Mouse (Mus musculus) left cerebral cortex, postnatal 14 days (tissue): ENCODE results near the gene Slc41a3. TPM values are rescaled to one million over a fixed set of nuclear protein-coding genes. Genes with fewer than 3 reads are reported as not detected.

Experiments
- DNase-seq, 2 experiments: peaks; one replicate each; pipeline ENCODE4 v3.0.0; 2021 to 2022; ENCODE audit warnings: low spot score in 2 of 2, mixed read lengths in 1 of 2
- intact Hi-C: fragments of 180-260 bp; cut with DNase I; formaldehyde crosslinking; loops from one replicate; pipeline ENCODE4 v1.15.1; 2025
- long read RNA-seq, 2 experiments: library from polyadenylated mRNA; stranded (forward); transcript quantifications; one replicate each; pipeline ENCODE4 v2.0.0; 2021
- total RNA-seq, 2 experiments: library from RNA; stranded (reverse); gene quantifications; 2 replicates each; pipeline ENCODE4 v1.2.3; 2021

Slc41a3 gene
- 1 to 10 TPM; 5.7 to 6.2 TPM for total RNA-seq
- long read RNA-seq, experiment 1, transcript Slc41a3-202 (11 exons, 2,412 nt) = major isoform, 5 of 9 reads
- long read RNA-seq, experiment 1, partial matches to known transcripts = 0 of 9 reads
- long read RNA-seq, experiment 1, other reads (novel, unspliced or antisense) = 4 of 9 reads
- long read RNA-seq, experiment 2, partial matches to known transcripts = 0 of 6 reads
- long read RNA-seq, experiment 2, other reads (novel, unspliced or antisense) = 3 of 6 reads

DNA sequence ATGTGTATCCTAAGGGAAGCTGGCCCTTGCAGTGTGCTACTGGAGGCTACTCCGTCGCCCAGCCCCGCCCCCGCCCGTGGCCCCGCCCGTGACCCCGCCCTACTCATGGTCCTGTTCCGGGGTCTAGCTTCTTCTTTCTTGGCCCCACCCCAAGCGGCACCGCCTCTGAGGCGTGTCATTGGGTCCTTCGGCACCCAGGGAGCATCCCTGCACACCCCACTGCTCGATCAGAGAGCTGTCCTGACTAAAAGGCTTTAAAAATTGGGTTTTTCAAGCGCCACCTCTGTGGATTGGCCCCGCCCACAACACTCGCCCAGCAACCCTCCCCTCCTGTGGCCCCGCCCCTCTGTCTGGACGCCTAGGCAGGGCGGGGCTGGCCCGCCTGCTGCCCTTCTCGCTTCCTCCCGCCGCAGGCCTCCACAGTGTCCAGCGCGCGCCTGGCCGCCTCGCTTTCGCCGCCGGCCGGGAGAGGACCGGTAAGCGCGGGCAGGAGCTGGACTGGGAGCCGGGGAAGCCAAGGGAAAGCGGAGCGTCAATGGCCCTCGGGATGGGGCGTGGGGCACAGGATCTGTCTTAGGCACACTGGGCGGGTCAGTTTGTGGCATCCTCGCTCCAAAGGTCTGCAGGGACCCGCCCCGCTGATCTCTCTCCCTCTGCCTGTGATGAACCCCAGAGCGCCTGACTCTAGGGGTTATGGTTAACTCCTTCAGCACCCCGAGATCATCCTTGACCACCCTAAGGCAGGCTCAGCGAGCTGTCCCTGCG is at the start of gene Slc41a3:
TSS of gene Slc41a3 (plus strand) at position 193 of the 765 bp plus-strand sequence.
- peak; percentile 77 to 81 for DNase-seq
- intact Hi-C loops = loop anchor here (5.0 kb wide), 1 partner anchor 53 kb away; no protein-coding TSS in a partner anchor

DNA sequence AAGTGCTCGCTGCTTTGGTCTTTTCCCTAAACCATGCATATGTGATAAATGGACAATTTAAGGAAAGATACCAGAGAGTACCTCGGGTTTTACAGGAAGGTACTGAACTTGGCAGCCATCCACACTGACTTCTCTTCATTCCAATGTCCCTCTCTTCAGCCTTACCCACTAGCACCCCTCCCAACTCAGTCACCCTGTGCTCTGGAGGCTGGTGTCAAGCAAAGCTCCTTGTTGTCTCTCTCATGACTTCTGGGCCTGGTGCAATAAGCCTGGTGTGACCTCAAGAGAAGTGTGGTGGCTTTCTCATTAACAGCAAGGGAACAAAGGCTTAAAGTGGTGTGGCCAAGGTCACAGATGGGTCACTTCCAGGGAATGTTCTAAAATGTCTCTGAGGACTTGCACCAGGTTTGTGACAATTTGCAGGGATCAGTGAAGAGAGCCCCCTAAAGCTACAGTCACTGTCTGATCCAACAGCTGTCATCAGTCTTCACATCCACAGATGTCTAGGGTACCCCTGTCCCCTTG is 47.9 kb upstream of the Slc41a3 start:
- DNase-seq = no peak
- intact Hi-C loops = no loop called here

DNA sequence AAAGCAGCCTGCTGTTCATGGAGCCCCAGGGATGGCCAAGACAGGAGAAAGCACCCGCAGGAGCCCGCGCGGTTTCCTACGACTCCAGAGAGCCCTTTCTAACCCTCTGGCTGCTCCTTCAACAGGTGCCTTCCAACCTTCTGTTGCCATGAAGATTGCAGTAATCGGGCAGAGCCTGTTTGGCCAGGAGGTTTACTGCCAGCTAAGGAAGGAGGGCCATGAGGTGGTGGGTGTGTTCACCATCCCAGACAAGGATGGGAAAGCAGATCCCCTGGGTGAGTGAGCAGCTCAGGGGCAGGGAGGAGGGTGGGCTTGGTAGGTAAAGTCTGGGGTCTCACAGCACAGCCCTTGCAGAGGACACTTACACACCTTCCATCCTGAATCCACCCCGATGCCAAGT is 47.4 kb upstream of the Slc41a3 start:
- no peak for DNase-seq
- intact Hi-C loops = no loop called here

DNA sequence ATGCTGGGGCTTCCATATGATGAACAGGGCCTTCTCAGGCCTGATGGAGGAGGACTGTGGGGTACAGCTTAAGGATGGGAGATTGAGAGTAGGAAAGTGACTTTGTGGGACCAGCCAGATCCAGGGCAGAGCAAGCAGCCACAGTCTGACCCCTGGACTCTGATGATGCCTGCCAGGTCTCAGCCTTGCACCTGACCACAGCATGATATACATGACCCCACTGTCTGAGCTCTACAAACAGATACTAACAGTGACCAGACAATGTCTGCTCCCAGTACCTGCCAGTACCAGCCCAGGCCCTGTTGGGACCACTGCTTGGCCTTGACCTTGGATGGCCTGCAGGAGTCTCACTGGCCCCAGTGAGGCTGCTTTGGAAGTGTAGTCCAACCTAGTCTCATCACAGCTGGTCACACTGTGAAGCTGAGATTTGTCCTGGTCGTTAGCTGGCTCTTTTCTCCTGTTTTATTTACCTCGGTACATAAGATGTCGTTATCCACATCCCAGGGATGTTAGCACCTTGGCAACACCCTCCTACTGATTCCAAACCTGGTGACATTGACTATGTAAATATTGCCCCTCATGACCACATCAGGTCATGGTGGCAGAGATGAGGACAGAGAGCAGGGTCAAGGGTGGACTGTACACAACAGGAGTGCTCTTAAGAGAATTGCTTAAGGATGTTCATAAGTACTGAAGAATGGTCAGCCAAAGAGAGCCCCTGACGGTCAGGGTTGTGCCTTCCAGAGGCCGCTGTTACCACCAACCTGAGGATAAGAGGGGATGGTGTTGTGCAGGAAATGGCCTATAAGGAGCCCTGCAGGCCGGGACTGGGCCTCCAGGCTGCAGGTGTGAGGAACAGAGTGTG is 46.5 kb upstream of the Slc41a3 start:
- no peak for DNase-seq
- intact Hi-C loops = no loop called here

DNA sequence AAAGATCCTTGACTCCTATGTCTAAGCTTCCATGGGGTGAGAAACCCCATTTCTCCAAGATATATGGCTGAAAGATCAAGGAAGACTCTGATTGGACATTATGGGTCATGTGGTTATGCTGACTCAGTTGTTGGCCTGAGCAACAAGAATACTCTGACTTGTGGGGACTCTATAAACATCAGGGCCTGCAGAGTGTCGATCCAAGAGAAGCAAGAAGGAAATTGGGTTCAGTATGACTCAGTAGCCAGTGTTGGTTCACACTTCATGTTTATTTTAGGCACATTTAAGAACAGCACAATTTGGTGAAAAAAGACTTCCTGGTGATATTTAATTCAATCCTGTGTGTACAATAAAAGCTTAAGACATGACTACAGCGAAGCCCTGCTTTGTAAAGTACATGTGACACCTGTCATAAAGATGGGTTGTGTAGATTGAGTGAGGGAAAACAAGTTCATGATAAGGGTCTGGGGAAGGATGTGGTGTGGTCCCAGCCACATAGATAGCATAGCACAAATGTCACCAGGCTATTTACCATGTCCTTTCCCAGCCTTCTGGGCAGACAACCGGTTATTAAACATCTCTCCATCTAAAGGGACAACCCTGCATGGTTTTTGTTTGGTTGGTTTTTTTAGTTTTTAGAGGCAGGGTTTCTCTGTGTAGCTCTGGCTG is 44.0 kb upstream of the Slc41a3 start:
- DNase-seq = no peak
- intact Hi-C loops = no loop called here

DNA sequence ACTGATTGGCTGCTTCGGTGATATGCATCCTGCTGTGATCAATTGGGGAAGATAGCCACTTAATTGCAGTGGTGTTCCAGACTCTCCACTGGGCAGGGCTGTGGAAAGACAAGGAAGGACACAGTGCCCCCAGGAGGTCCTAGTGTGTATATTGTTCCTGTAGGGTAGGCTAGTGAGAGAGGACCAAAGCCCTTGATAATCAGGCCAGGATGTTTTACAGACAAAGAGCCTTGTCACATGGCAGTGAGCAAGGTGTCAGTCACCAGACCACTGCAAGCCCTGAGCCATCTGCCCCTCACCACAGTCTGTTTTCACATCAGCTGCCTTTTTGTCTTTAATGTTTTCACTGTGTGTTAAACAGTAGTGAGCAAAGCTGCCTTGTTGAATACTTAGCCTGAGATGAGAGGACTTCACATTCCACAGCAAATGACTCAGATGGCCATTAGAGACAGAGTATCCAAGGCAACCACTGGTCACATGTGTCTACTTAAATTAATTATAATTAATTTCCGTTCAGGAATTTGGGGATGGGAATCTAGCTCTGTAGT is 43.2 kb upstream of the Slc41a3 start:
- no peak for DNase-seq
- intact Hi-C loops = no loop called here

DNA sequence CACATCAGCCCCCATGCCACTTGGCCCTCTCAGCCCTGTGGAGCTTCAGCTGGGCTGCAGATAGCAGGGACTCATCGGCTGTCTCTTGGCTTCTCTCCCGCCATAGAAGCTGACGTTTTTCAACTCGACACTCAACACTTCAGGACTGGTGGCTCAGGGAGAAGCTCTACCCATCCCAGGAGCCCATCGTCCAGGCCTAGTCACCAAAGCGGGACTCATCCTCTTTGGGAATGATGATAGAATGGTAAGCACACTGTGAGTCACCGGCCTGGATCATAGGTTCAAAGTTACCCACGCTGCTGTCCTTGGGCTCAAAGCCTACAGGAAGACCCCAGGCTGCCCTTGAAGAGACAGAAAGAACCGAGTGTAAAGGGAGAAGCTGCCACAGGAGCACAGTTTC is 40.3 kb upstream of the Slc41a3 start:
- no peak for DNase-seq
- intact Hi-C loops = no loop called here

DNA sequence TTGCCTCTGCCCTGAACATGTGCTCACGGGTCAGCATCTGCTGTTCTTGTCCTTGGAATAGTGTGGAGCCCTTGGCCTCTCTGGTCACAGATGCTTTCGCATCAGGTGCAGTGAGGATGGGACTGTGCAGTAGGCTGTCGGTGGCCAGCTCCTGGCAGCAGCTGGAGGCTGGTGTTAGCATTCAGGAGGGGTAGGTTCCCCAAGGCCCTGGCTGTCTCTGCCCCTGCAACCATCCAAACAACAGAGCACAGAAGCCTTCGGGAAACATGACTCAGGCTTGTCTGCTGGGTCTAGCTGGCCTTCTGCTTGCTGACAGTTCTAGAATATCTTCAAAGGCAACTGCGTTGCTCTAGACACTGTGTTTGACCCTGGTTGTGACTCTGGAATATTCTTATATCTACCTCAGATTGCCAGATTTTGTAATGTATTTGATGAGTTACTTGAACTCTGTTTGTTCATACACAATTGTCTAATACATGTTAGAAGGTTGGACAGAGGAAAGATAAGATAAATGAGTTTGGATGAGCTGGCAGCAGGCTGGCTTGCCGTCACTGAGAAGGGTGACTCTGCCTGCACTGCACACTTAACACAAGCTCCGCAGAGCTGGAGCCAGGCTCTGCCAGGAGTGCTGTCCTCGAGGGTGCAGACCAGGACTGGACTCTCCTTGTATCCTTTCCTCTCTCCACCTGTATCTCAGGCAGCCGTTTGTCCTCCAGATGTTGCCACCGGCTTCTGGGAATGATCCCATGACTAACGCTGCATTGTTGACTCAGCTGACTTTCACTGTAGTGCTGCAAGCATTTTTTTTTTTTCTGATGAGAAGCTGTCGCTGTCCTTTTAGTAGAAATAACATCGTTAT is 38.9 kb upstream of the Slc41a3 start:
- intact Hi-C loops = no loop called here

DNA sequence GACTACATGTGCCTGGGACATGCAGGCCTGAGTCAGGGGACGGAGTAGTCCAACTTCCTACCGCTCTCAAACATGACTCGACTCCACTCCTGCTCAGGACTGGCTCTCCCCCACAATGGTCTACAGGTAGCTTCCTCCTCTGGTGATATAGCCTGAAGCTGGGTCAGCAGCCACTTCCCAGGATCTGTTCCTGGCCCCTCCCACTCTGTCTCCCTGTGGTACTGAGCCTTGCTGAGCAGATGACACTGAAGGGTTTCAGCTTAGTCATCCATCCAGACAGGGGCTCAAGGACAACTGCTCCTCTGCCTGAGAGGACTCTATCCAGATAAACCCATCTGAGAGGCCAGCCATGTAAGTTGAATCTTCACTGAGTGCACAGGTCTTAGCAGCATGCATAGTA is 37.0 kb upstream of the Slc41a3 start:
- no peak for DNase-seq
- intact Hi-C loops = no loop called here

More for the DNA sequence above, 38.9 kb upstream of the Slc41a3 start:
- no peak for DNase-seq

DNA sequence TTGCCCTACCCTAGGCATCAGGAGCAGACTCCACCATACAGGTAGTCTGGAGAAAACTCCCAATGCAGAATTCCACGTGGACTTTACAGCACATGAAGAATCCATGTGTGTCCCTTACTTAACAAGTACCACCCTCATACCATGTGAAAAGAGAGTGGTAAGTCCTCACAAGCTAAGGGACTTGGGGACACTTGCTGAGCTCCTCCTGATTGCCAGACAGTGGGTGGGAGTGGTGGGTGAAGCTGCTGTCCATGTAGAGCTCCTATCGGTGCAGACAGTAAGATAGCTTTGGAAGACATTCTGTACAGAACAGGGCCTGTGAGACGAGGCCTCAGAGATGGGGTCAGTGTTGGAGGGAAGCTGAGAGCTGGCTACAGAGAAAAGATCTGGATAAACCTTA is 36.6 kb upstream of the Slc41a3 start:
- intact Hi-C loops = no loop called here
- peak in 1 of 2 experiments; percentile 78 for DNase-seq

DNA sequence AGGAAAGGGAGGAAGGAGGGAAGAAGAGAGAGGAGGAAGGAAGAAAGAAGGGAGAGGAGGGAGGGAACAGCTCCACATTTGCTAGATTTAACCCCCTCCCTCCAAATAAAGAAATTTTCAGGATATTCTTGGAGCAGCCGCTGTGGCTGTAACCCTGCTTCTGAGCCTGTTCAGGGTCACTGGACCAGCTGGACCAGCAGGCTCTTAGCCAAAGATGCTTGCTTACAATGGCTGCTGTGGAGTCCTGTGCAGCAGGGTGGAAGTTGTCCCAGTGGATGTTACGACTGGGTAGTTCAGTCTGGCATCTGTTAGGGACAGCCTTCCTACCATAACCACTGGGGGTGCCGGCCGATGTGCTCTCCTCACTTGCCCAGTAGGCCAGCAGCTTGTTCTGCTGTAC is 35.8 kb upstream of the Slc41a3 start:
- DNase-seq = no peak
- intact Hi-C loops = no loop called here

DNA sequence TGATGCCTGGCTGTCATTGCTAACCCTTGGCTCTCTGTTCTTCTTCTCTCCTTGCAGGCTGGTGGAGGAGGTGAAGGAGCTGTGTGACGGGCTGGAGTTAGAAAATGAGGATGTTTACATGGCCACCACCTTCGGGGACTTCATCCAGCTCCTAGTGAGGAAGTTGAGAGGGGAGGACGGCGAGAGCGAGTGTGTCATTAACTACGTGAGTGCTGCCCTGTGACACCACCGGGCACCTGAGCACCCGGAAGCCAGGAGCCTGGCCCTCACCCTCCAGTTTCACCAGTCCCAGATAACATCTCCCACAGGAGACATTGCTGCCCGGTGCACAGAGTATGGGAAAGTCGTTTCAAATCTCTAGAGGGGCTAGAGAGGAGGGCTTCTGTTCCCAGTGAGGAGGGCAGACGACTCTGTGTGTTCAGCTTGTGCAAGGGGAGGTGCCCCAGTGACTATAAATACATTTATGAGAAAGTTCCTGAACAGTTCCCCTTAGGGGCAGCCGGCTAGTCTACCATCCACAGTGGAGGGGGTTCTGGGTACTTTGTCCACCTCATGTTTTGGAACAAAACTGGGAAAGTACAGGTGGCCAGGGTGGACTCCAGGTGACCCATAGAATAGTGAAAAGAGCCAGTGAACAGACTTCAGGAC is 34.7 kb upstream of the Slc41a3 start:
- intact Hi-C loops = loop anchor here (10.0 kb wide), 2 partner anchors 135 to 895 kb away; no protein-coding TSS in a partner anchor
- no peak for DNase-seq

DNA sequence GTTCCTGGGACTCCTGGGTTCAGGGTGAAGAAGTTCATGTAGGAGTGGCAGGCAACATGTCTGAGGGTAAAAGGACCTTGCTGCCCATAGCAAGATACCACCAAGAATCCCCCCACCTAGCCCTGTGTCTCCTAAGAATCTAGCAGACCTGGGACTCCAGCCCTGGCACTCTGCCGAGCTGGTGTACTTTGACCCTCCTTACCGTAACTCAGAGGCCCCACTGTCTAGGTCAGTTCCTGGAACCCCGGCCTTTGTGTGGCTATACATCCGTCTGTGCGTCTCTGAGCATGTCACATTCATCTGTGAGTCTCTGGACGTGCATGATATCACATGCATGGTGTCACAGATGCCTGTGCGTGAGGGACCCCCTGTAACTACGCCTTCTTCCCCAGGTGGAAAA is 34.1 kb upstream of the Slc41a3 start:
- DNase-seq = no peak
- intact Hi-C loops = loop anchor here (10.0 kb wide), 2 partner anchors 136 to 896 kb away; no protein-coding TSS in a partner anchor

DNA sequence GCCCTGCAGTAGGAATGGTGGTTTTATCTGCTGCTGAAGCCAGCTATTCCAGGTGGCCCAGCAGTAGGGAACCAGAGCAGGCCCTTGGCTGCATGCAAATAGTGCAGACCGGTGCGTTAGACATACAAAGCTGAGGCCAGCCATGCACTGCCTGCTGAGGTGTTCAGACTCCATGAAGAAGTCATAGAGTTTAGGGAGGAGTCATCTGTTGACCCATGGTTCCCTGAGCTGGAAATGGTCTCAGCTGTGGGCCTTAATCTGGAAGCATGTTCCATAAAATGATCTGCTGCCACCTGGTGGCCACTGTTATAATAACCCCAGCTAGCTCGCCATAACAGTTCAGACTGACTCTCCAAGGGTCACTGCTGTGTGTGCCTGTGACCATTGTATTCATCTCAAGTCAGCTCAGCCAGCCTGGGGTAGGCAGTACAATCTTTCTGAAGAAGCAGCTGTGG is 29.2 kb upstream of the Slc41a3 start:
- intact Hi-C loops = loop anchor here (5.0 to 10.0 kb wide), 3 partner anchors 123 to 900 kb away; no protein-coding TSS in a partner anchor

DNA sequence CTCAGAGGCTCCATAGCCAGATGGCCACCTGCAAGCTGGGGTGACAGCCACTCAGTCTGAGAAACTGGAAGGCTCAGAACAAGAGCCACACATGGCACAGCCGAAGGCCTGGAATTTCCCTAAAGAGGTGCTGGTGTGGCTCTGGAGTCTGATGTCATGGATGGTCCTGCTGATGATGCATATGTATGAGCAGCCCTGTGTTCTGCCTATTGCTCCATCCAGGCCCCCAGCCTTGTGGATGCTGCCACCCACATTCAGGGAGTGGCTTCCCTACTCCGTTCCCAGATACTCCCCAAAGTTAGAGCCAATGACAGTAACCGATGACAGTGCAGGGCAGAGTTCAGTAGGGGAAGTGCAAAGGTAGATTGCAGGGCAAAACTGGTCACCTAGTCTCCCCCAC is 26.4 kb upstream of the Slc41a3 start:
- intact Hi-C loops = loop anchor here (5.0 to 10.0 kb wide), 3 partner anchors 126 to 903 kb away; no protein-coding TSS in a partner anchor
- no peak for DNase-seq

More for the DNA sequence above, 29.2 kb upstream of the Slc41a3 start:
- DNase-seq = peak; percentile 86

DNA sequence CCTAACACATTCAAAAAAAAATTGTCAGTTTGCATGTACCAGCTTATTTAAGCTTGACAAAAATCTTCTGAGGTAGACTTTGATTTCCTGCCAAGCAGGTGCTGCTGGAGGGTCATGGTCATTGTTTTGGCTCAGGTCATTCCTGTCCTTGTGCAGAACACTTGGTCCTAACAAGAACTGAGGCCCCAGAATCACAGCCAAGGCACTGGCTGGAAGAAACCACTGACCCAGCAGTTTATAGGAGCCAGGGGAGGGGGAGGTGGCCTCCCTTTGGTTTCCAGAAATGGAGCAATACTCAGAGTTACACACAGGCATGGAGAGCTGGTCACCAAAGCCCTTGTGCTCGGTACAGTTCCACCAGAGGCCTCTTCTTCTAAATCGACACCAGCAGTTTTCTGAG is 22.2 kb upstream of the Slc41a3 start:
- DNase-seq = no peak
- intact Hi-C loops = no loop called here

DNA sequence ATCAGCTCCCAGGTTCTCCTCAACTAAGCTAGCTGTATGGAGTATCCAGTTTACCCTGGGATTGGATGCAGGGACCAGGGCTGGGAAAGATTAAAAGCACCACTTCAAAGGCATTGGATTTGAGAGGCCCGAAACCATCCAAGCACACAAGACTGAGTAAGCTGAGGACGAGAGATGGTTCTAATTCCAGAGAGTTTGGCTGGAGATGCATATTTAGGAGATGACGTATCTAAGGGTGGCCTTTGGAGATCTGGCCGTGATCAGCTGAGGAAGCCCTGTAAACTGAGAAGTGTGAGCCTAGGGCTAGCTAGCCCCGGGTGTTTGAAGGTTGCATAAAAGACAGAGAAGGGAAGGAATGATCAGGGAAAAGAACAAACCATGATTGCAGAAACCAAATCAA is 16.4 kb upstream of the Slc41a3 start:
- intact Hi-C loops = no loop called here
- no peak for DNase-seq
